Mouse (Mus musculus) mesoderm, embryonic 11.5 days (tissue): ENCODE measurements at regions not wholly inside any gene's neighbourhood (a gene's known extent, or its start where the extent isn't known, plus 50 kb on each side); places are given as distances from the start of the nearest gene placed in this dataset.
A peak's percentile ranks its signal among the peaks of the same experiment; 100 is the strongest.

ENCODE experiments used
- DNase-seq: peaks from one replicate; pipeline ENCODE4 v3.0.0-alpha.2; 2012; ENCODE audit warnings: low read depth, low spot score

GRCm38 (mm10) chr10:126070984-126071713, 105.2 kb downstream of the Lrig3 start:
- peak; percentile 79 for DNase-seq

DNA sequence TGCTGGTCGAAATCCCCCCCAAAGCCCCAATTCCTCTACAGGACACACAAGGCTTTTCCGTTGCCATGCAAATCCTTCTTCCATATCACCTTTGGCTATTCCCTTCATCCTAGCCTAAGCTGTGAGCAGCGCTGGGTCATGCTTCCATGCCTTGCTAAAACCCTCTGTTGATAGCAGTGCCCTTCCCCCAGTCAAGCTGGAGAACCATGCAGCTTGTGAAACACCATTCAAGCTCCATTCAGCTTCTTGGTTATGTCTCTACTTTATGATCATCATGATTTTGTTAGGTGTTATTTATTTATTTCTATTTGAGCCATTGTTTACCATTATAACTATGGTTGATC, 105.7 kb downstream of the Lrig3 start:
- DNase-seq: no peak

DNA sequence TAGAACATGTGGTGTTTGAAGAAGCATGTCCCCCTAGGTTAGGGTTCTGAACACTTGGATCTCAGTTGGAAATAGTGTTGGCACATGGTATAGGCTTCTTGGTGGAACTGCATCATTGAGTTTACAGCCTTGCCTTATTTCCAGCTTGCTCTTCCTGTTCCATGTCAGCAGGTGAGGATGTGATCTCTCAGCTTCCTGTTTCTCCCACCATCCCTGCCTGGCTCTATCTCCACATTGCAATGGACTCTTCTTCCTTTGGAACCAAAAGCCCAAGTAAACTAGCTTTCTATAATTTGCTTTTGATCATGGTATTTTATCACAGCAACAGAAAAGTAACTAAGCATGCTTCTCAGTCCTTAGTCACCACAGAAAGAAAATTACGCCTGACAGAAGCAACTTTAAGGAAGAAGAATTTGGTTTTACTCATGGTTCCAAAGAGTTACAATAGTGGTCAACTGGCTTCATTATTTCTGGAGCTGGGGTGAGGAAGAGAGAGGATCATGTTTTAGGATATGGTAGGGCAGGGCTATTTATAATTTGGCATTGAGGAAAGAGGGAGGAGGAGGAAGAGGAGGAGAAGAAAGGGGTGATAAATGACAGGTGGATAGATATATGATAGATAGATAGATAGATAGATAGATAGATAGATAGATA, 111.5 kb downstream of the Lrig3 start:
- no peak for DNase-seq

GRCm38 (mm10) chr10:126082576-126082975, 116.6 kb downstream of the Lrig3 start:
- peak; percentile 54 for DNase-seq

GRCm38 (mm10) chr10:126086684-126087083, 120.7 kb downstream of the Lrig3 start:
- no peak for DNase-seq

DNA sequence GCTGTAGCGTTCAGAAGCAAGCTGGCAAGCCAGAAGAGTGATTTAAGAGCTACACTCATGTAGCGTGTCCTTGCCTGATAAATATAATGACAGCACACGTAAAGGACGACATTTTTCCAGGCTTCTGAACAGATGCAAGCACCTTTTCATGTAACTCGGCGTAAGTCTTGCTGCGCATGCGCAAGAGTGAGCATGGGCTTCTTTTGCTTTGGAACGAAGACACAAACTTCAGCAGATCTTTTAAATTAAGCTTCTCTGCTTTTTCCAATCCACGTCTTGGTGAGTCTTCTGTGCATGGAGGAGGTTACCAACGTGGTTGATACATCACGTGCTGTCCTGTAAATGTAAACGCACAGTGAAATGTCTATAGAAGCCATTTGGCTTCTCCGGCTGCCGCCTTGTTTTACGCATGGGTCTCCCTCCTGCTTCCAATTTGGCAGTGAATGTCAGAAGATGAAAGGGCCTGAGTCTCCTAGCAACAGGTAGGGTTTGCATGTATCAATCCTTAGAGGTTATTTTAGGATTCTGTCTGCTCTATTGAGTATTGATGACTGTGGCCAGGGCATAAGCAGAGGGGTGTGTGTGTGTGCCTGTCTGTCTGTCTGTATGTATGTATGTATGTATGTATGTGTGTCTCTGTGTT, 128.4 kb downstream of the Lrig3 start:
- DNase-seq: no peak

DNA sequence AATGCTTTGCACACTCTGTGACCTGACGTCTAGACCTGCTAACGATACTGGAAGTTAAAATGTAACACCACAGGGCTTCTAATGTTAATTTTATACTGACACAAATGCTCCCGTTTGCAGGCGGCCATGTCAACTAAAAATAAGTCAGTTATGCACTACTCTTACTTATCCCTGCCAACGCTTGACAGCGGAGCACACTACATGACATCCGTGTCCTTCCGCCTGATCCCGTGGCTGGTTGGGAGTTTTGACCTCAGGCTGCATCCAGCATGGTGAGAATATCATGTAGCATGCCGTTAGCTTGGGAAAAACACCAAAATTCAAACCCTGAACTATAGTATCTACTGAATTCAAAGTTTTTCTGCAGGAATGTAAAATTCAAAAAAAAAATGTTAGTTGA, 131.9 kb downstream of the Lrig3 start:
- DNase-seq: no peak

GRCm38 (mm10) chr10:126102876-126103275, 136.9 kb downstream of the Lrig3 start:
- DNase-seq: no peak

GRCm38 (mm10) chr10:126113106-126113505, 147.1 kb downstream of the Lrig3 start:
- DNase-seq: no peak

DNA sequence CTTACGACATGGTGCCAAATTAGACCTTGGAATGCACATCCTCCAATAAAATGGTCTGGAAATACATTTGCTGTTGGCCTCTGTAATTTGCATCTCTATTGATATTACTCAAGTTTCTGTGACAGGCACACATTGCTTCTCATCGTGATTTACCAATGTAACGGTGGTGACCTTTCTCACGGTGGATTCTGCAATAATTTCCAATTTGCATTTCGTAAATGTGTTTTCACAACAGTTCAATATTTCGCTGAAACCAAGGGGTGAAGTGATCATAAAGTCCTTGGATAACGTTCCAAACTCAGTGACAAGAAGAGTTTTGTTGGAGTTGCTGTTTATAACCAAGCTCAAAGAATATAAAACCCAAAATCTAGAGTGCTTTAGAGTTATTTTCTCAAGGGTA, 149.4 kb downstream of the Lrig3 start:
- no peak for DNase-seq

- no peak for DNase-seq
These were observed 155.7 kb downstream of the Lrig3 start for GRCm38 (mm10) chr10:126121626-126122025.

GRCm38 (mm10) chr10:126122504-126122903, 156.5 kb downstream of the Lrig3 start:
- no peak for DNase-seq

DNA sequence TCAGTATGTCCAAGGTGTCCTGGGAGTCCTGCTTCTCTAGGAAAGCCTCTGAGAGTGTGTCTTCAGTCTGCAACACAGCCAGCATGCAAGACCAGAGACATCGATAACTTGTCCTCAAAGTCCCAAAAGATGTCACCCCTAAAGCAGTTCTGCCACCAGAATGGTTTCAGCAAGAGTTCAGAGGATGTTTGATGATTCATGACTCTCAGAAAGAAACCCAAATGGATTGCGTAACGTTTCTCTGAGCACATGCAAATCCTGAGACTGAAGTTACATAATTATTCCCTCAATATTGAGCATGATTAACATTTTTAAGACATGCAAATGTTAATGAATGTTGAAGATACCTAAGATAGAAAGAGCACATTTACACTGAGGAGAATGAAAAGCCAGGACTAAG, 167.2 kb downstream of the Lrig3 start:
- no peak for DNase-seq

GRCm38 (mm10) chr10:126133957-126134356, 168.0 kb downstream of the Lrig3 start:
- DNase-seq: no peak

GRCm38 (mm10) chr10:126138585-126138984, 172.6 kb downstream of the Lrig3 start:
- DNase-seq: no peak

GRCm38 (mm10) chr10:126141586-126141985, 175.6 kb downstream of the Lrig3 start:
- DNase-seq: no peak

DNA sequence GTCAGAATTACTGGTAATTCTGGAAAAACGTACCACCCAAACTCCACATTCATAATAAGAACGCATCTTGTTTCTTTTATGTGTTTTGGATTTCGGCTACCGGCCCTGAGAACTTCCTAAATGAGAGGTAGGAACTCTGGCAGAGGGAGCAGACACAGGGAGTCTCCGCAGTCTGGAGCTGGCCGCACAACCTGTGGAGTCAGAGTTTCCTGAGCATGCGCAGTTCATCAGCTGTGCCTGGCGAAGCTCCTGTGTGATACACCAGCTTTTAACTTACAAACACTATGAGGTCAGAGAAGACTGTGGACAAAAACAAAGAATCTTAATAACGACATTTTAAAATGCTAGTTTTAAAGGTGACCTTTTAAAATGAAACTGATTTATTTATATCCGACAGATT, 177.9 kb downstream of the Lrig3 start:
- DNase-seq: peak; percentile 41

DNA sequence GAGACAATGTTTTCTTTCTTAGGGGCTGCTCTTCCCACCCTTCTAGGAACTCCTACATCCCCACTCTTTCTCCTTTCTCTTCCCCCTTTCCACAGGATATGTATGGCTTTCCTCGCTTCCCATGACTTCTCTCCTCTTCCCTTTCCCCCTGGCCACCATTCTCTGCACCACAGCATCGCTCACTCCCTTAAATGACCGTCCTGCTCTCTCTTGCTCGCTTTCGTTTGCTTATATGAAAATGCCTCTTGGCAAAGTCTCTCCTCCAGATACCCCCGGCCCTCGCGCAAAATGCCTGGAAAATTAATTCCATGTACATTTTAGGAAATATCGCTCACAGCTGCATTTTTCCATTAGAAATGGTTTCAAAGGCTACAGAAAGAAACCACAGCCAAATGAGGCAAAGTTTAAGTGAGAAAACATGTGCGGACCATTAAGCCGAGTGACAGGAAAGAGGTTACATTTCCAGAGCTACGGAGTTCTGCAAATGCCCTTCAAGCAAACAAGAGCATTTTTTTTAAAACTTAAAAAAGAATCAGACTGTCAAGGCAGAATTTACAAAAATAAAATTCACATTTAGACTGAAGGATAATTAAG, 178.7 kb downstream of the Lrig3 start:
- peak; percentile 27 for DNase-seq

DNA sequence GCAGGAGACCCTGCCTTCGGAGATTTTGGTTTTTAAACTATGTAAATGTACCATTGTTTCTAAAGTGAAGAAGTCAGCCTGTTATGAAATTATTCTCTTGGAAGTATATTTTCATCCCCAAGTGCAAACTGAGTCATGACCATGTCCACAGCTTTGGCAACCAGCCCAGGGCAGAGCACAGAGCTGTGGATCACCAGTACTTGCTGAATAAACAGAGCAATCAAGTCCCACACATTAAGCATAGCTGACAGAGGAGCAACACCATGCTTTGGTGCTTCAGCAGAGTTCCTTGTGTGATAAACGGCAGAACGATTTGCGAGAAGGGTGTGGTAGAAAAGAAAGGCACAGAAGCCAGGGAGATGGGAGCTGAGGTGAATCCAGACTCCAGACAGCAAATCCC, 191.3 kb downstream of the Lrig3 start:
- DNase-seq: no peak

DNA sequence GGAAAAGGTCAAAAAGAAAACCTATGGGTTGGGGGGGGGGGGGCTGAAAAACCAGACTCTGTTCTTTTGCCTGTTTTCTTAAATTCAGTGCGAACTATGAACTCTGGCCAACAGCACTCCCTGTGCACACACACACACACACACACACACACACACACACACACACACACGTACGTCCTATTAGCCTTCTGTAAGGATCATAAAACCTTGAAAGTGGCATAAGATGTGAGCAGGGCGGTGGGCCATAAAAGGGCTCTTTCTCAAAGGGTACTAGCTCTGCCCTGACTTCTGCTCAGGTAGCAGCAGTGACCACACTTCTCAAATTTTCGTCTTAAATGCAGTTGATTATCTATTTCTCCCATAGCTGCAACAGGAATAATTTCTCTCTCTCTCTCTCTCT, 199.2 kb downstream of the Lrig3 start:
- DNase-seq: no peak

DNA sequence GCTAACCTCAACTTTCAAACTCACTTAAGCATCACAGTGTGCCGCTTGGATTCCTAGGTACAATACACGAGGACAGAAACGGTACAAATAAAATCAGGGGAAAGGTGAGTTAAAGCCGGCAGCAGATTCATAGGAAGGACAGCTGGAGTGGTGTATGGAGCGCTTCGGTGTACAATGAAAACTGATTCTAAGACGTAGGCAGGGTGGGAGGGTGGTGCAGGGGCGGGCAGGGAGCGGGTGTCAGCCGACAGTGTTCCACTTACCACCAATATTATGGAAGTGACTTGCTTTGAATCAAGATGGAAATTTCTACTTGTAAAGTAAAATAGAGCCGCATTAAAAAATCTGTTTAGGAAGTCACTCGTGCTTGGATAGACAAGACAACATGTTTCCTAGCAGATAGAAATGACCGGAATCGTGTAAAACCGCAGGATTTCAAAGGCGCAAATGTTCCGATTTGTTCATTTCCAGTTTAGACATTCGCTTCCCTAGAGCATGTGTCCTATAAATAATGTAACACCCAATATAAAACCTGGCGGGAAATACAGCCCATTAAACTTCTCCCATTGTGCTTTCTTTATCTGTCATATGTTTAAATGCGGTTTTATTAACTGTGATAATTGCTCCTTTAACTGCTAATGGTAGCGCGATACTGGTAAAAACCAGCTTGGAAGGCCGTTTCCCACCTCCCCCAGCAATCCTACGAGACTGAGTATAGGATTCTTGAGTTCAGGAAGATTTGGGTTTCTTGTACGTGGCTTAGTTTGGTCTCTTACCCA, 203.3 kb downstream of the Lrig3 start:
- no peak for DNase-seq

GRCm38 (mm10) chr10:126169874-126170163, 203.9 kb downstream of the Lrig3 start:
- DNase-seq: peak; percentile 26
